Mouse (Mus musculus): ENCODE measurements around the gene Utf1. TPM values are rescaled to one million over a fixed set of nuclear protein-coding genes. Genes with fewer than 3 reads are reported as not detected.

Utf1 gene
- total and polyA plus RNA-seq, 3 experiments, result 0.10 TPM; not detected in 2

- DNase-seq, result no peak
Observed at GRCm38 (mm10) chr7:139940476-139941209, 2.9 kb upstream of the Utf1 start.

- no peak for DNase-seq
Observed at GRCm38 (mm10) chr7:139944291-139945240, 977 bp downstream of the Utf1 start.

- DNase-seq, result no peak
Observed at GRCm38 (mm10) chr7:139945516-139945915, 1.9 kb downstream of the Utf1 start.

- DNase-seq, result no peak
Observed at GRCm38 (mm10) chr7:139946032-139946431, 2.4 kb downstream of the Utf1 start.

GRCm38 (mm10) chr7:139949893-139950282 is 6.3 kb downstream of the Utf1 start:
- DNase-seq, result peak; percentile 69

- peak; percentile 79 for DNase-seq
Observed at GRCm38 (mm10) chr7:139950283-139950971, 6.8 kb downstream of the Utf1 start.

- DNase-seq, result peak; percentile 56
Observed at GRCm38 (mm10) chr7:139951079-139951478, 7.5 kb downstream of the Utf1 start.

- no peak for DNase-seq
Observed at GRCm38 (mm10) chr7:139951991-139952633, 8.5 kb downstream of the Utf1 start.

- DNase-seq, result no peak
Observed at GRCm38 (mm10) chr7:139955505-139955904, 11.9 kb downstream of the Utf1 start.

- no peak for DNase-seq
Observed at GRCm38 (mm10) chr7:139956658-139957057, 13.1 kb downstream of the Utf1 start.

GRCm38 (mm10) chr7:139957437-139957836 is 13.8 kb downstream of the Utf1 start:
- no peak for DNase-seq

GRCm38 (mm10) chr7:139957958-139958357 is 14.4 kb downstream of the Utf1 start:
- peak; percentile 72 for DNase-seq

- peak; percentile 90 for DNase-seq
Observed at GRCm38 (mm10) chr7:139961141-139961540, 17.6 kb downstream of the Utf1 start.

GRCm38 (mm10) chr7:139963814-139964213 is 20.2 kb downstream of the Utf1 start:
- DNase-seq, result no peak

GRCm38 (mm10) chr7:139967175-139967574 is 23.6 kb downstream of the Utf1 start:
- no peak for DNase-seq

- no peak for DNase-seq
Observed at GRCm38 (mm10) chr7:139968428-139968827, 24.8 kb downstream of the Utf1 start.

- peak; percentile 78 for DNase-seq
Observed at GRCm38 (mm10) chr7:139969348-139970130, 25.9 kb downstream of the Utf1 start.

GRCm38 (mm10) chr7:139970216-139970919 is 26.8 kb downstream of the Utf1 start:
- DNase-seq, result no peak

GRCm38 (mm10) chr7:139970979-139971378 is 27.4 kb downstream of the Utf1 start:
- no peak for DNase-seq

GRCm38 (mm10) chr7:139971436-139971835 is 27.8 kb downstream of the Utf1 start:
- peak; percentile 79 for DNase-seq
